Mouse (Mus musculus) NIH3T3 (cell line): Measurements from ENCODE around the gene Iars2.

Experiments used
- DNase-seq: peaks from one replicate; pipeline ENCODE4 v3.0.0-alpha.2; 2012; ENCODE audit warnings: low read depth

The Iars2 gene

DNA sequence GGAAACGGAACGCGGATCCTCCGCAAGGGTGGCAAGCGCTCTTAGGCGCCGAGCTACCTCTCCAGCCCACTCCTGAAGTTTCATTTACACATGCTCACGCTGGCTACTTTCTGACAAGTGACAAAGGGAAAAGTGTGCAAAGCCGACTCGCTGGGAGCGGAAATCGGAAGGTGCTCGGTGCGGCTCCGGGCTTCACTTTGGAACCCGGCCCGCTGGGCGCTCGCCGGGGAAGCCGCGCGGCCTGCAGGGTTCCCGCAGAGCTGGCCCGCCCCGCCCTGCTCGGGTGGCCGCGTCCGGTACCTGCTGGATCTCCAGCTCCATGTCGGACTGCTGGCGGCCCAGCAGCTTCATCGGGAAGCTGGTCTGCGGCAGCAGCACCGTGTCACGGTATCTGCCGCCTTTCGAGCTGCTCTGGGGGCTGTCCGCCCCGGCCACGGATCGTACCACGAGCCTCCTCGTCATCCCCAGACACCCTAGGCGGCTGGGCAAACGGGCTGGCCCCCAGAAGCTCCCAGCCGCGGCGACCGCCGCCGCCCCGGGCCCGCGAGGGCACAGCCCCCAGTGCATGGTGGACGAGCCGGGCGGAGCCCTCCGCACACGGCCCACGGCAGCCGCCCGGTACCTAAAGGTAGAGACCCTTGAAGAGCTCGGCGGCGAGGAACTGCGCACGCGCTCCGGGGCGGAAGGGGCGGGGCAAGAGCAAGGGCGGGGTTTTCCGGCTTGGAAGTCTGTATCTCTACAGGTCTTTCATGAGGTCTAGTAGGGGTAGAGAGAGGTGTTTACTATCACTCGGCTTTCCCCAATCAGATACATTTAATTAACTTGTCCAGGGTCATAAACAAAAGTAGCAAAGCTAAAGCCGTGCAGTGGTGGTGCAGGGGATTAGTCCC, at the start of gene Iars2:
TSS of gene Iars2 (minus strand) at position 676 of the 890 bp plus-strand sequence.
- peak; percentile 91 for DNase-seq

DNA sequence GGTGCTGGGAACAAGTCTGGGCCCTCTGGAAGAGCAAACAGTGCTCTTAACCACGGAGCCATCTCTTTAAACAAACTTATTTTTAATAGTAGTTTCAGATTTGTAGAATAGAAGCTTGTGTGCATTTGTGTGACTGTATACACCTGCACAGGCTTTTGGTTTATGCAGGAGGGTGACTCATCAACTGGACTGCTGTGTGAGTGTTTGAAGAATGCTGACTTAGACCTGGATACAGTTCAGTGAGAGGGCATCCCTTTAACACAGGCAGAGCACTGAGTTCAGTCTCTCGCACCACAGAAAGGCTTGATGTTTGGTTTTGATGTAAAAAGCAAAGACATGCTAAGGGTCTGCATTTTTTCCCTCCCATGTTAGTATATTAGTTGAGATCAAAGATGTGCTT, 48.2 kb upstream of the Iars2 start:
- no peak for DNase-seq

DNA sequence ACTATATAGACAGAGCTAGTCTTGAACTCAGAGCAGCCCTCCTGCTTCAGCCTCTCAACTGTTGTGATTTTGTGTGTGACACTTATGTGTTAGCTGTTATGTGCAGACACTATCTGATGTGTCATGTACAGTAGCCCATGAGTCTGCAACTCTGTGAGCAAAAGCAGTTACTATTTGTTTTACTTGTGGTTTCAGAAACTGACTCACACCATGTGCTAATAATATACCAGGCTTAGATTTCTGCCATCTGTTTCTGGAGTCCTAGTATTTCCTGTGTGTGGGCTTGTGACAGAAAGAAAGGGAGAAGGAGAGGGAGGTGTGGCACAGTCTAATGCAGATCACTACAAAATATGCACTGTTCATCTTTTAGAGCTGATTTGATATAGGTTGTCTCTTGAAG, 47.2 kb upstream of the Iars2 start:
- peak; percentile 62 for DNase-seq

DNA sequence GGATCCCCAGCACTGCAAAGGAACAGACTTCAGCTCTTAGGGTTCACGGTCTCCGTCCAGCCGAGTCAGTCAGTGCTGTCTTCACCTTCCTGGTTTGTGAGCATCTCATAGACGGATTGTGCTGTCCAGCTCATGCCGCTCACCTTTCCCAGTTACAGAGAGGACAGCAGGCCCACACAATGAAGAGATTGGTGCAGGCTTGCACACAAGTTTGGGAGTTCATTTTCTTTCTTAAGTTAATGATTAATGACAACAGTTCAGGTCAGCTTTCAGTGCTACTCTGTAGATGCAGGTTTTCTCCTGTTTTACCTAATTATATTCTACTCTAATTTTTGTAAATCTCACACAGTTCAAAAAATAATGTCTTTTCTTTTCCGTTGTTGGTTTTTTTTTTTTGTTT, 40.8 kb upstream of the Iars2 start:
- no peak for DNase-seq

DNA sequence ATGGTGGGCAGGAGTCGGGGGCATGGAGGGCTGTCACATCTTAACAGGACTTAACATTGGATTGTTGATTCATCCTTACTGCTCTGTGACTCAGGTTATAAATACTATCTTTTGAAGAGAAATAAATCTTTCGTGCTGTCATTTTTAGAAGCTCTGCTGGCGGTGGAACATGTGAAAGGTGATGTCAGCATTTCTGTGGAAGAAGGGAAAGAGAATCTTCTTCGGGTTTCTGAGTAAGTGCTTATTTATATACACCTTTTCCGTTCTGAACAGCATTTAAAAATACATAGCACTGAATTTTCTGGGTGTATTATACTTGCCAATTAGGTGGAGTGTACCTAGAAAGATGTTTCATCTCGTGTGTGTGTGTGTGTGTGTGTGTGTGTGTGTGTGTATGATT, 38.2 kb upstream of the Iars2 start:
- DNase-seq, result no peak

DNA sequence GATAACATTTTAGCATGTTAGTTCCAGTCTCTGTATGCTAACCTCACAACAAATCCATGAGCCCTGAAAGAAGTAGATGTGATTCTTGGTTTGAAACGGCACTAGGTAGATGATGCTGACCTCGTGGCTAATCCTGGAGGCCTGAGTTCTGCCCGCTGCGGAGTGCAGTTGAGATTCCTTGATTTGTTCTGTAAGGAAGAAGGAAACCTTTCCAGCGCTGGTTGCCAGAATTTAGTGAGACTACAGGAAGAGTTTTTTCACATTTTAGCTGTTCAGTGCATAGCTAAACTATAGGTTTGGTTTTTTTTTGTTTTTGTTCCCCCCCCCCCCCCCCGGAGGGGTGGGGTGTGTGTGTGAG, 35.0 kb upstream of the Iars2 start:
- DNase-seq, result no peak

DNA sequence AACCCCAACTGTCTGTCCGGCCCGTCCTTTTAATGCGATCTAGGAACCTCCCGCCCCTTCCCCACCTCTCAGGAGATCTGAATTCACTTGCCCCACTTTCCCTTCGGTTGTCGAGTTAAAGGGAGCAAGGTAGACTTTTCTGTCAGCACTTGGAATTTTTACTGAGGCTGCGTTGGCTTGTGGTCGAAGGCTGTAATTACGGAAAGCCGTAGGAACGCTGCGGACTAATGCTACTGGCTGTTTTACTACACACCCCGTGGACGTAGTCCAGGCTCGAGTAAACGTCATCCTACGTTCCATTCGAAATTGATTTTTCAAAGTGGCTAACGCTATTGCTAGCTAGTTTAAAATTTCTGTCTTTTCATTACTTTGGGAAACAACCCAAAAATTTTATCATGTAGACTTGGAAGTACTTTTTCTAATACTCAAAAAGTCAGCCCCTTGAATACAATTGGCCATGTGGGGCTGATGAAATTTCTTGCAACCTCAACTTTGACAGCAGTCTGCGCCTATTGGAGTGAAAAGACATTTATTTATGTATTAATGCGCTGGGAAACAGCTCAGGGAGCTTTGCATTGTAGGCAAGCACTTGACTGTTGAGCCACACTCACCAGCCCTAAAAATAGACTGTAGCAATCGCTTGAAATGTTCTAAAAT, 34.5 kb upstream of the Iars2 start:
- DNase-seq, result peak; percentile 86

DNA sequence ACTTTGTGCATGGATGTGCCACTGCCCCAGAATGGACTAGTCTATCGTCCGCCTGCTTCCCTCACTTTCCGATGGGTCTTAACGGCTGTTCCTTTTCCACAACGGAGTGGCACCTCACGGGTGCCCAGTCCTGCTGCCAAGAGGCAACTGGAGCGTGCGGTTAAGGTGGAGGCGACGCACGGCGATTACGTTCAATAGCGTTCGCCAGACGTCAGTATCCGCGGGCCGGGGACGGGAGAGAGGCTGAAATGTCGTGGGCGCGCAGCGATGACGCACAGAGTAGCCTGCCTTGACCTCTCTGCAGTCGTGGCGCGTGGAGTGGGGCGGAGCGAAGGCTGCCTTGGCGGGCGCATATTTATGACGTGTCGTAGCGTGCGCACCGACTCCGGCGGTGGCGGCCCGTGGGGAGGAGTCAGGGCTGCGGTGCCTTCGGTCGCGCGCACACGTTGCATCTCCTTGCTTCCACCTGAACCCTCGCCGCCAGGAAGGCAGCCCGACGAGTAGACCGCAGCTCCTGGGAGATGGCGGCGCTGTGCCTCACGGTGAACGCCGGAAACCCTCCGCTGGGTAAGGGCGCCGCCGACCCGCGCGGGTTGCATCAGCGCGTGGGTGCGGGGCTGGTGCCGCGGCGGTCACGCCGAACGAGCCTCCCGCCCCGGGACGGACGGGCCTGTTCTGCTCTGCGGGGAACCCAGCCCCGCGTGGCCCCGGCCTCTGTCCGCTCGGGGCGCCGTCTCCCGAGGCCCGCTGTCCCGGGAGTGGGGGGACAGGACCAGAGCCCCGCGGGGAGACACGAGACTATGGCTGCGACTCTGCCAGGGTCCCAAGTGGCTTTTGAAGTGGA, 33.7 kb upstream of the Iars2 start, which contains the start of gene Eprs:
TSS of gene Eprs (plus strand) at position 368 of the 844 bp plus-strand sequence.
- peak; percentile 99 for DNase-seq

DNA sequence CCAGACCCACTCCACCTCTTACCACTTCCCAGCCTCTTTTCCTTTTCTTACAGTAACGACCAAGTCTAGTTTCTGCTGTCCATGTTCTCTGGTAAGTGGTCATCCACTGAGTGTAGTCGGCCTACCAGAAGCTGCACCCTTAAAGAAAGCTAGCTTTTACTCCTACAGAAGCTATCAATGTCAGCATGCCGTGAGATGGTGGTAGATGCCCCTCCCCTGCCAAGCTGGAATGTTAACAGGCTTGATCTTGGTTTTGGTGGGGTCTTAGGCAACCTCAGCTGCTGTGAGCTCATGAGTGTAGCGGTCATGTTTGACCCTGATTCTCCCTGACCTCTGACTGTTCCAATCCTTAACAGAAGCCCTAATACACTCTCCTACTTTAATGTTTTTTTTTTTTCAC, 29.0 kb upstream of the Iars2 start:
- no peak for DNase-seq

DNA sequence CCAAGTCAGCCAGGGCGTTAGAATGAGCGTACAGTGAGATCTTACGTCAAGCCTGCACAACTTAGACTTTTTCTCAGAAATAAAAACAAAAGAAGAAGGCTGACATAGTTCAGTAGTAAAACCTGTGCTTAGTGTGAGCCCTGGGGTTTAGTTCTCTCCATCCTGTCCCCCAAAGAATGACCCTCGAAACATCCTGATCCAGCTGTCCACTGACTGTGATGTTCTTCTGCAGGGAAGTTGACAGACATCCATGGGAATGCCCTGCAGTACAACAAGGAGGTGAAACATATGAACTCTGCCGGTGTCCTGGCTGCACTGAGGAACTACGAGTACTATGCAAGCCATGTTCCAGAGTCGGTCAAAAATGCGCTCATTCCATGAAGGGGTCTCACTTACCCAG, 27.1 kb upstream of the Iars2 start:
- DNase-seq, result no peak

DNA sequence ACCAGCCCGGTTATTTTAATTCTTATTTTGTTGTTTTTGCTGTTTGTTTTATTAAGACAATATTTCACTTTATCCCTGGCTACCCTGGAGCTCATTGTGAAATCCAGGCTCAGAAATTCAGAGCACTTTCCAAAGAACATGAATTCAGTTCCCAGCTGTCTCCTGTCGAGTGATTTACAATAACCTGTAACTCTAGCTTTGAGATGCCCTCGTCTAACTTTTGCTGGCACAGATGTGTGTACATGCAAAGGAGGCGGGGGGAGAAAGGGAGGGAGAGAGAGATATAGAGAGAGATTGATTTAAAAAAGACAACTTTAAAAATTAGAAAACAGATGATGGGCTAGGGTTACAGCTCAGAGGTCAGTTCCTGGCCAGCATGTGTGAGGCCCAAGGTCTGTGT, 25.5 kb upstream of the Iars2 start:
- no peak for DNase-seq

DNA sequence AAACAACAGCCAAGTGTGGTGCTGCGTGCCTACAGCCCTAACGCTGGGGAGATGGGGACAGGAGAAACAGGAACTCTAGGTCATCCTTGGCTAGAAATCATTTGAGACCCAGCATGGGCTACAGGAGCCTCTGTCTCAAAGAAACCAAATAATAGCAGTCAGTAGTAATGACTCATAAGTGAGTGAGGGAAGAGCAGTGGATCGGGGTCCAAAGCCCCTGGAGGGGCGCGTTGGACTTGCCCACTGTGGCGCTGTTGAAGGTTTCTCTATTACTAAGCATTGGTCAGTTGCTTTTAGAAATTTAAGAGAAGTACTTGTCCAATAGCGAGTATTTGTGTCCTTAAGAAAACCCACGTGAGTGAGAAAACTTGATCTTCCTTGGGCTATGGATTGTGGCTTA, 24.2 kb upstream of the Iars2 start:
- no peak for DNase-seq

DNA sequence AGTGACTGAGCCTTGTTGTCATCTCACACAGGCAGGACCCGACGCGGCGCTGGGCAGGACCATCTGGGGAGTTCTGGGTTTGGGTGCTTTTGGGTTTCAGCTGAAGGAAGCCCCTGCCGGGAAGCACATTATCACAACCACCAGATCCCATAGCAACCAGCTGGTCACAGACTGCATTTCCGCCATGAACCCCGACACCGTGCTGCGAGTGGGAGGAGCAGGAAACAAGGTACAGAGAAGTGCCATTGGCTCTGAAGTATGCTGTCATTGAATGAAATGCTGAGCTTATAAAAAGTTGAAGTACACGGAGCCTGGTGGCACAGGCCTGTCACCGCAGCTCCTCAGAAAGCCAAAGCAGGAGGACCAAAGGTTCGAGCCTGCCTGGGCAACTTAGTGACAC, 23.0 kb upstream of the Iars2 start:
- DNase-seq, result no peak

DNA sequence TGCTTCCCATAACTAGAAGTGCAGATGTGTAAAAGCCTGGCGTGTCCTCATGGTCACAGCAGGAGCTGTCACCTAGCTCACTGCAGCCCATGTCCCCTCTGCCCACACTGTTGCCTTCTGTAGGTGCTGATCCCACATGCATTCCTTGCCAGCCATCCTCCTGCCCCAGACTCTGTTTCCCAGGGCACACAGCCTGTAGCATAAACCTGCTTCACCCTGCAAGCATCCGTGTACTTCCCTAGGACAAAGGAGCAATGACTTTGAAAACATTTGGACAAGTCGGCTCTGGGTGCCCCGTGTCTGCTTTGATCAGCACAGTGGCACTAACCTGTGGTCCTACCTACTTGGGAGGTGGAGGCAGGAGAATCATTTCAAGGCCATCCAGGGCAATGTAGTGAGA, 21.4 kb upstream of the Iars2 start:
- no peak for DNase-seq

DNA sequence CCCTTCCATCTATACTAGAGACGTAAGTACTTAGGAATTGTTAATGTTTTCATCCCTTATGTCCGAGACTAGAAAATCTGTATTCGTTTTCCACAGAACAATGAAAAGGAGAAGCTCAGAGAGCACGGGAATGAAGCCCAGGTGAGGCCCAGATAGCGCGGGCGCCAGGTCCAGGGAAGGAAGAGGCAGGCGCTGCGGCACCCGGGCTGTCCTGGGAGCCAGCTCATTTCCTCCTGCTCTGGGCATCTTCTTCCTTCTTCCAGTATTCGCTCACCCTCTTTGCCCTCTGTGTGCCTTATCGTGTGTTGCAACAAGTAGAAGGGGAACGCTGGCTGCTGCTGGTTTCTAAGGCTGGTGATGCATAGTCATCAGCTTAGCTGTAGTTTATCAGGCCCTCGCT, 20.5 kb upstream of the Iars2 start:
- no peak for DNase-seq

DNA sequence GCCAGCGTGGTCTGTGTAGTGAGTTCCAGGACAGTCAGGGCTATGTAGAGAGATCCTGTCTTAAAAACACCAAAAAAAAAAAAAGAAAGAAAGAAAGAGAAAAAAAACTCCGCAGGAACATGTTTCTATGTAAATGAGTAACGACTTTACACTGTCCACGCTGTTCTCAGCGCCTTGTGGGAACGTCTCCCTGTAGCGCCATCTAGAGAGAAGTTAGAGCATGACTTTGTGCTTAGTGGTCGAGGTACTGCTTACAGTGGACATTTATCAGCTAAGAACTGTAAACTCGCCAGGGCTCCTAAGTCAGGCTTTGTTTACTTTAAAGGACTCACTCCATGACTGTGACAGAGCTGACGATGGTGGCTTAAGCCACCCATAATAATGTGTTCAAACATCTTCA, 17.0 kb upstream of the Iars2 start:
- no peak for DNase-seq

DNA sequence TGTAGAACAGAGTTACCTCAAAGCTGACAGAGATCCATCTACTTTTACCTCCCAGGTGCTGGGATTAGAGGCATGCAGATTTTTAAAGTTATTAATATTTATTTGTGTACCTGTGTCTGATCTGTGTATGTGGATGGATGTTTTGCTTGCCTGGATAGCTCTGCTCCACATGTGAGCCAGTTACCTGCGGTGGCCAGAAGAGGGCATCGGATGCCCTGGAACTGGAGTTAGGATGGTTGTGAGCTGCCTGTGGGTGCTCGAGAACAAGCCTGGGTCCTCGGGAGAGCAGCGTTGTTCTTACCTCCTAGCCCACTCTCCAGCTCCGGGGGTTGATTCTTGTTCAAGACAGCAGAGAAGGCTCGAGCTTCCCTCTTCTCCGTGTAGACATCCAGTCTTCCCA, 14.2 kb upstream of the Iars2 start:
- DNase-seq, result peak; percentile 12

DNA sequence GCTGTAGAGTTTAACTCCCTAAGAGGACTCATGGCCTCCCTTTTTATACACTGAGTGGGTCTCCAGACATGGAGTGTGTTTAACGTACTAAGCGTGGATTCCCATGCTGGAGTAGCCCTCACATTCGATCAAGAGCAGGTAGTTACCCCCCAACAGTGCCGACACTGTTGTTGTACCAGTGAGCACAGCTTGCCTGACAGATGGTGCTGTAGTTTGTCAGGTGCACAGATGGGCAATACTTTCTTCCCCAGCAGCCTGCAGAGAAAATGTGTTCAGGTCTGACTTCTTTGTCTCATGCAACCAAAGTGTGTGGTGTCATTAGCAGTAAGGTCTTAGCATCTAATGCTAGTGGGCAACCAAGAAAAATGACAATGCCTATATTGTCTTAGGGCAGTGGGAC, 13.2 kb upstream of the Iars2 start:
- no peak for DNase-seq

DNA sequence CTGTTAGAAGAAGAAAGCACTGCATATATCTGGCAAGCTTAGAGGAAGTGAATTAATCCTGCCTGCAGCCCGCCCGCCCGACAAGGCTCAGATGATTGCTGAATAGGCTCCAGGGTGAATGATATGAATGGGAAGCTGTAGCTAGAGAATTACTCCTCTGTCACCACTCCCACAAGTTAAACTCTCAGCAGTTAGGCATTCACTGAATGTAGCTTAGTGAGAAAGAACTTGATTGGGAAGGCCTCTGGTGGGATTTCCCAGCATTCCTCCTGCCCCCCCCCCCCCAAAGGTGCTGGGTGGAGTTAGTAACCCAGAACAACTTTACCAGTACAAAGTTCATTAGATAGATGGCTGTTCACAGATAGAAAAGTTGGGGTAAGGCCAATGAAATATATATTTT, 7.3 kb upstream of the Iars2 start:
- no peak for DNase-seq

DNA sequence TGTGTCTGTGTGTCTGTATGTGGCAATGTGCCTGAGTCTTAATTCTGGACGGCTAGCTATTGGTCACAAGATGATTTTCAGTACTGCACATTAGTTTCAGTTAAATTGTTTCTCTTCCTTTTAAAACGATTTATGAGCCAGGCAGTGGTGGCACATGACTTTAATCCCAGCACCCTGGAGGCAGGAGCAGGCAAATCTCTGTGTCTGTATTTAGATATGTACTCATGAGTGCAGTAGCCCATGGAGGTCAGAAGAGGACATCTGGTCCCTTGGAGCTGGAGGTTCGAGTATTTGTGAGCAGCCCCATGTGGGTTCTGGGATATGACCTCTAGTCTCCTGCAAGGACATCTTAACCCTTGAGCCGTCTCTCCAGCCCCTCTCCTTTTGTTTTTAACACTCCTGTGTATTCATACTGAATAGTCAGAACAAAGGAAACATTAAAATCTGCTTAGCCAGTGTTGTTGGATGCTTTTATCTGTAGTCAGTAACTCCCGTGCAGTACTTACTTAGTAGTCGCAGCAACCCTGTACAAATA, 6.1 kb upstream of the Iars2 start:
- DNase-seq, result no peak

DNA sequence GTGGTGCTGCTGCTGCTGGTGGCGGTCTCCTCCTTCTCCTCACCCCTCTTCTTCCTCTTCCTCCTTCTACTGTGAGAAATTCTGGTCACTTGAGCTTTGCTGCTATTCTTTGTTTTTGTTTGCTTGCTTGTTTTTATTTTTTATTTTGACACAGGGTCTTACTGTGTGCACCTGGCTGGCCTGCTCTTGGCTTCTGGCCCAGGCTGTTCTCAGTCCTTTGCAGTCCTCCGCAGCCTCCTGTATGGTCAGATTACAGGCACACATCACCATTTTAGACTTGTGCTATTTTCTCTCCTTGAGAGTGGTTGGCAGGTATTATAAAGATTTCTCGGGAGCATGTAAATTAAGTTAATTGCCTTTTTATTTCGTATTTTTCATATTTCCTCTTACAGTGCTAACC, 4.9 kb upstream of the Iars2 start:
- DNase-seq, result no peak

DNA sequence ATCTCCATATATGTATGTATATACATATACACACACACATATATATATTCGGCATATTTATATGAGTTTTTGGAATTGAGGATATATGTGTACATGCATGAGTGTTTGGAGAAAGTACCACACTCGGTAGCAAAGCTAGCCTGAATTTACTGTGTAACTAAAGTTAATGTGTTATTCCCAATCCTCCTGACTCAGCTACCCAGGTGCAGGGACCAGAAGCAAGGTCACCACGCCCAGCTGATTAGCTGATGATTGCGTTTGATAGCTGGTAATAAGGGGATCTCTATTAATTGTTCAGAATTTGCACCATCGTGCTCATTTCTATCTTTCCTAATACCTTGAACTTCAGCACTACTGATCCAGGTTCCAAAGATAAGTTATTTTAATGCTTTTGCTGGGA, 4.5 kb upstream of the Iars2 start:
- DNase-seq, result no peak
